Mouse (Mus musculus): ENCODE results near the gene Klhdc9. TPM values are rescaled to one million over a fixed set of nuclear protein-coding genes. Genes with fewer than 3 reads are reported as not detected.
"Not testable (repeated sequence)": the region's sequence is repeated elsewhere in the genome, so short reads cannot be mapped to it uniquely, and the experiment has no call there.

Klhdc9 gene
- total RNA-seq, 2 experiments from 2014 or later = 6.2 TPM

- intact Hi-C loops (cut with DNase I) = loop anchor here (5.0 kb wide), 1 partner anchor 104 kb away; the partner anchor contains the start of gene Tomm40l
- not testable (repeated sequence) for DNase-seq (ENCODE audit: low spot score in 2 of 2)
Observed at GRCm38 (mm10) chr1:171326588-171326987, 34.0 kb downstream of the Klhdc9 start.

GRCm38 (mm10) chr1:171325571-171325970, 35.0 kb downstream of the Klhdc9 start:
- intact Hi-C loops (cut with DNase I) = loop anchor here (5.0 kb wide), 1 partner anchor 103 kb away; the partner anchor contains the start of gene Tomm40l
- DNase-seq (ENCODE audit: low spot score in 2 of 2) = no peak

- DNase-seq (ENCODE audit: low spot score in 2 of 2) = no peak
- intact Hi-C loops (cut with DNase I) = loop anchor here (5.0 kb wide), 1 partner anchor 35 kb away; no protein-coding TSS in a partner anchor
Observed at GRCm38 (mm10) chr1:171322012-171322411, 38.6 kb downstream of the Klhdc9 start.

- DNase-seq (ENCODE audit: low spot score in 2 of 2) = no peak
- intact Hi-C loops (cut with DNase I) = loop anchor here (5.0 kb wide), 1 partner anchor 36 kb away; no protein-coding TSS in a partner anchor
Observed at GRCm38 (mm10) chr1:171321415-171321814, 39.2 kb downstream of the Klhdc9 start.

- intact Hi-C loops (cut with DNase I) = loop anchor here (5.0 kb wide), 1 partner anchor 37 kb away; no protein-coding TSS in a partner anchor
- DNase-seq (ENCODE audit: low spot score in 2 of 2) = no peak
Observed at GRCm38 (mm10) chr1:171320151-171320550, 40.4 kb downstream of the Klhdc9 start.

GRCm38 (mm10) chr1:171319748-171320147, 40.9 kb downstream of the Klhdc9 start:
- no peak for DNase-seq (ENCODE audit: low spot score in 2 of 2)
- intact Hi-C loops (cut with DNase I) = loop anchor here (5.0 kb wide), 1 partner anchor 38 kb away; no protein-coding TSS in a partner anchor

GRCm38 (mm10) chr1:171309321-171309720, 51.3 kb downstream of the Klhdc9 start:
- intact Hi-C loops (cut with DNase I) = no loop called here
- DNase-seq (ENCODE audit: low spot score in 2 of 2) = no peak

Other genes starting within 250 kb of the Klhdc9 start
- gene Cfap126, start 246.9 kb downstream of the Klhdc9 start, total RNA-seq (2021) = under 1 TPM; 0.34 to 0.43 TPM
- 100 to 1,000 TPM; 199 to 205 TPM for gene Sdhc, start 210.2 kb downstream of the Klhdc9 start, total RNA-seq (2021)
- gene Mpz, start 210.1 kb downstream of the Klhdc9 start, total RNA-seq (2021) = not detected
- 100 to 1,000 TPM in 1 of 2 experiments, 10 to 100 TPM in 1; 70.0 to 130 TPM for gene Pcp4l1, start 164.5 kb downstream of the Klhdc9 start, total RNA-seq (2021)
- under 1 TPM in 1 of 2 experiments, not detected in 1; 0.21 TPM for gene Nr1i3, start 146.8 kb downstream of the Klhdc9 start, total RNA-seq (2021)
- gene Tomm40l, start 138.3 kb downstream of the Klhdc9 start, total RNA-seq (2021) = 10 to 100 TPM; 71.8 to 89.6 TPM
- 1 to 10 TPM; 2.7 to 3.1 TPM for gene Apoa2, start 135.7 kb downstream of the Klhdc9 start, total RNA-seq (2021)
- 10 to 100 TPM; 14.9 to 15.1 TPM for gene Fcer1g, start 126.4 kb downstream of the Klhdc9 start, total RNA-seq (2021)
- 10 to 100 TPM; 10.9 to 12.8 TPM for gene Adamts4, start 110.4 kb downstream of the Klhdc9 start, total RNA-seq (2021)
- 100 to 1,000 TPM; 258 to 278 TPM for gene Ndufs2, start 109.4 kb downstream of the Klhdc9 start, total RNA-seq (2021)
- 10 to 100 TPM; 58.1 to 63.6 TPM for gene B4galt3, start 90.5 kb downstream of the Klhdc9 start, total RNA-seq (2021)
- gene Ppox, start 79.6 kb downstream of the Klhdc9 start, total RNA-seq (2021) = 10 to 100 TPM; 19.9 to 29.4 TPM
- gene Usp21, start 72.8 kb downstream of the Klhdc9 start, total RNA-seq (2021) = 10 to 100 TPM; 59.6 to 64.1 TPM
- gene Ufc1, start 65.8 kb downstream of the Klhdc9 start, total RNA-seq (2021) = 100 to 1,000 TPM; 105 to 115 TPM
- 10 to 100 TPM; 38.2 to 39.8 TPM for gene Dedd, start 31.7 kb downstream of the Klhdc9 start, total RNA-seq (2021)
- gene Nit1, start 15.2 kb downstream of the Klhdc9 start, total RNA-seq (2021) = 10 to 100 TPM; 42.2 to 43.4 TPM
- gene Pfdn2, start 15.1 kb downstream of the Klhdc9 start, total RNA-seq (2021) = 100 to 1,000 TPM; 154 to 158 TPM
- gene Nectin4, start 9.3 kb upstream of the Klhdc9 start, total RNA-seq (2021) = 1 to 10 TPM; 1.9 to 2.1 TPM
- gene Arhgap30, start 28.2 kb upstream of the Klhdc9 start, total RNA-seq (2021) = 1 to 10 TPM; 1.9 to 2.8 TPM
- 100 to 1,000 TPM; 105 TPM for gene Usf1, start 50.5 kb upstream of the Klhdc9 start, total RNA-seq (2021)
- 1 to 10 TPM; 2.0 to 3.0 TPM for gene Tstd1, start 58.1 kb upstream of the Klhdc9 start, total RNA-seq (2021)
- 1 to 10 TPM; 5.5 to 7.2 TPM for gene F11r, start 76.7 kb upstream of the Klhdc9 start, total RNA-seq (2021)
- gene Alyref2, start 142.7 kb upstream of the Klhdc9 start, total RNA-seq (2021) = 1 to 10 TPM; 5.3 TPM
- not detected for gene Itln1, start 174.5 kb upstream of the Klhdc9 start, total RNA-seq (2021)
- gene Cd244a, start 198.4 kb upstream of the Klhdc9 start, total RNA-seq (2021) = not detected
- gene Ly9, start 246.6 kb upstream of the Klhdc9 start, total RNA-seq (2021) = not detected

Measured in left cerebral cortex, postnatal 25 days (tissue).